Comparison of ENCODE assay signal across 23 mouse cellular contexts in the genomic region with DNA sequence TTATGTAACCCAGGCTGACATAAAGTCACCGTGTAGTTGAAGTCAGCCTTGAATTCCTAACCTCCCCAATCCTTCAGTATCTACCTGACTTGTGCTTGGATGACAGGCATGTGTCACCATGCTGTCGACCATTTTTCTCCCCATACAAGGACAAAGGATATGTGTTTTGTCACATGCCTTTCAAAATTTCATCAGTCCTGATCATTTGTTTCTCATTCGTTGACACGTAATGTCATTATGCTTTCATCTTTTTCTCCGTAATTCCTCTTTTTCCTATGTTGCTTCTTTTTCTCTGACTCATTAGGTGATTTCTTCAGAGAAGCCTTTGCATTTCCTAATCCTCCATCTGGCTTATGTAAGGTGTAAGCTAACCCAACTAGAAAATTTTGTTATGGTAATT.
DNase-seq lines count a peak whose midpoint lies in the region; ATAC-seq lines count a peak whose summit lies in the region.
"Had no signal": no experiment of that assay in that cellular context is flagged by ENCODE, and none has a peak within 500 bp of the region (broad histone marks: within the 10 kb centered on the region; RNA-seq: fewer than 3 reads in every experiment).

No protein-coding gene starts in this region.

- no peaks in the 10 kb centered on the region for H3K9me3 ChIP-seq in midbrain, embryonic 13.5 days
- no peaks in the 10 kb centered on the region for H3K9me3 ChIP-seq in forebrain, embryonic 10.5 days
- H3K9me3 ChIP-seq: G1E had no signal

- H3K27ac ChIP-seq in midbrain, embryonic 13.5 days, result no peak overlapping the region
- no peak overlapping the region for H3K27ac ChIP-seq in forebrain, embryonic 10.5 days

- WGBS in midbrain, embryonic 13.5 days, result 93% methylated on average over 5 of the region's 5 CpGs
- WGBS in forebrain, embryonic 10.5 days, result 89% methylated on average over 5 of the region's 5 CpGs

- H3K4me3 ChIP-seq in midbrain, embryonic 13.5 days (replicated peaks), result no peak overlapping the region
- no peak overlapping the region for H3K4me3 ChIP-seq in forebrain, embryonic 10.5 days

- H3K4me2 ChIP-seq in midbrain, embryonic 13.5 days (replicated peaks), result no peak overlapping the region

- no peaks in the 10 kb centered on the region for H3K4me1 ChIP-seq in midbrain, embryonic 13.5 days (replicated peaks)
- no peaks in the 10 kb centered on the region for H3K4me1 ChIP-seq in forebrain, embryonic 10.5 days

- peak; percentile 63 for DNase-seq in 416B (ENCODE audit: low read depth)
- no peak for DNase-seq in kidney, postnatal 10 days
- no peak for DNase-seq in kidney, postnatal 14 days
- DNase-seq in forebrain, embryonic 10.5 days (ENCODE audit: extremely low spot score, low spot score), result no peak
- DNase-seq: adrenal gland, adult 2 months; adrenal gland, adult 8-10 months; adrenal gland, postnatal 10 days; adrenal gland, postnatal 14 days; adrenal gland, postnatal 25 days; adrenal gland, postnatal 36 days; B cell, adult 2 months; cerebellum, adult 11 months; cerebellum, adult 11-12 months; cerebellum, adult 18-20 months had no signal

- no peaks in the 10 kb centered on the region for H3K27me3 ChIP-seq in midbrain, embryonic 13.5 days
- H3K27me3 ChIP-seq in forebrain, embryonic 10.5 days (ENCODE audit: poor library complexity, severe bottlenecking), result no peaks in the 10 kb centered on the region
- H3K27me3 ChIP-seq: CH12.LX, Patski had no signal

- H3K9ac ChIP-seq in midbrain, embryonic 13.5 days (replicated peaks), result no peak overlapping the region

- H3K36me3 ChIP-seq in midbrain, embryonic 13.5 days, result no peaks in the 10 kb centered on the region
- H3K36me3 ChIP-seq in forebrain, embryonic 10.5 days (replicated peaks), result no peaks in the 10 kb centered on the region
- H3K36me3 ChIP-seq: G1E had no signal

- ATAC-seq in granulocyte monocyte progenitor cell, adult 5-6 weeks (replicated peaks; ENCODE audit: poor library complexity, severe bottlenecking), result peak; percentile 96
- ATAC-seq in megakaryocyte, adult 5-6 weeks (ENCODE audit: poor library complexity, severe bottlenecking), result peak; percentile 87
- peak; percentile 89 for ATAC-seq in megakaryocyte progenitor cell, adult 5-6 weeks (replicated peaks; ENCODE audit: poor library complexity)
- ATAC-seq in midbrain, embryonic 13.5 days, result no peak
- ATAC-seq: activated CD4-positive, CD25-positive, alpha-beta regulatory T cell, adult 4 months; CD4-positive, CD25-positive, alpha-beta regulatory T cell, adult 4 months; Patski had no signal
